Mouse (Mus musculus): Measurements from ENCODE around the gene Muc20. TPM values are rescaled to one million over a fixed set of nuclear protein-coding genes. Genes with fewer than 3 reads are reported as not detected.

Muc20 gene
- polyA plus RNA-seq, 1 experiment from 2014 or later, result not detected

- peaks cover 43% of the 10 kb centered on the region for H3K27me3 ChIP-seq (replicated peaks)
- H3K36me3 ChIP-seq, result no peaks in the 10 kb centered on the region
- 36% methylated on average over 1 of the region's 1 CpGs for WGBS (ENCODE audit: insufficient replicate concordance)
Observed at GRCm38 (mm10) chr16:32795177-32795576, 2.1 kb downstream of the Muc20 start.

GRCm38 (mm10) chr16:32790056-32790455 lies 7.2 kb downstream of the Muc20 start:
- WGBS (ENCODE audit: insufficient replicate concordance), result 67% methylated on average over 5 of the region's 5 CpGs
- H3K4me3 ChIP-seq, result no peak overlapping the region
- peaks cover 28% of the 10 kb centered on the region for H3K27me3 ChIP-seq (replicated peaks)
- H3K9me3 ChIP-seq (replicated peaks), result 0 out of 2 replicates have a peak, but pooled peaks cover 4% of the 10 kb centered on the region
- H3K36me3 ChIP-seq, result no peaks in the 10 kb centered on the region
- no peak for ATAC-seq
- no peak overlapping the region for H3K27ac ChIP-seq
- no peak overlapping the region for H3K4me2 ChIP-seq
- no peak overlapping the region for H3K9ac ChIP-seq
- no peaks in the 10 kb centered on the region for H3K4me1 ChIP-seq

More at GRCm38 (mm10) chr16:32795177-32795576, 2.1 kb downstream of the Muc20 start:
- ATAC-seq, result no peak
- Histone ChIP-seq H3K4me2 (no peak overlapping the region), H3K9ac (no peak overlapping the region), H3K4me1 (no peaks in the 10 kb centered on the region; the same call in 1 of the 2 replicates), H3K9me3 (replicated peaks) (no peaks in the 10 kb centered on the region), H3K27ac (no peak overlapping the region), H3K4me3 (no peak overlapping the region)

- Histone ChIP-seq H3K9ac (no peak overlapping the region), H3K4me1 (no peaks in the 10 kb centered on the region), H3K36me3 (no peaks in the 10 kb centered on the region), H3K4me3 (no peak overlapping the region), H3K27ac (no peak overlapping the region), H3K4me2 (no peak overlapping the region), H3K27me3 (replicated peaks) (peaks cover 6% of the 10 kb centered on the region), H3K9me3 (replicated peaks) (0 out of 2 replicates have a peak, but pooled peaks cover 4% of the 10 kb centered on the region)
- WGBS (ENCODE audit: insufficient replicate concordance), result 76% methylated on average over 13 of the region's 13 CpGs
- ATAC-seq, result no peak
Observed at GRCm38 (mm10) chr16:32784840-32785239, 12.4 kb downstream of the Muc20 start.

- Histone ChIP-seq H3K27ac (no peak overlapping the region), H3K36me3 (no peaks in the 10 kb centered on the region), H3K9ac (no peak overlapping the region), H3K9me3 (replicated peaks) (0 out of 2 replicates have a peak, but pooled peaks cover 3% of the 10 kb centered on the region), H3K4me2 (no peak overlapping the region), H3K4me3 (no peak overlapping the region), H3K27me3 (replicated peaks) (peaks cover 17% of the 10 kb centered on the region), H3K4me1 (no peaks in the 10 kb centered on the region)
- ATAC-seq, result no peak
- WGBS (ENCODE audit: insufficient replicate concordance), result 56% methylated on average over 5 of the region's 5 CpGs
Observed at GRCm38 (mm10) chr16:32783324-32784062, 13.7 kb downstream of the Muc20 start.

- H3K36me3 ChIP-seq, result no peaks in the 10 kb centered on the region
- H3K4me1 ChIP-seq, result no peaks in the 10 kb centered on the region
- ATAC-seq, result no peak
- H3K27ac ChIP-seq, result no peak overlapping the region
- 28% methylated on average over 8 of the region's 8 CpGs for WGBS (ENCODE audit: insufficient replicate concordance)
- H3K9me3 ChIP-seq (replicated peaks), result no peaks in the 10 kb centered on the region
- peaks cover 42% of the 10 kb centered on the region for H3K27me3 ChIP-seq (replicated peaks)
- no peak overlapping the region for H3K4me2 ChIP-seq
- H3K4me3 ChIP-seq, result no peak overlapping the region
- H3K9ac ChIP-seq, result no peak overlapping the region
Observed at GRCm38 (mm10) chr16:32778956-32779355, 18.3 kb downstream of the Muc20 start.

- no peak for ATAC-seq
- H3K4me2 ChIP-seq, result no peak overlapping the region
- 45% methylated on average over 10 of the region's 10 CpGs for WGBS (ENCODE audit: insufficient replicate concordance)
- no peak overlapping the region for H3K9ac ChIP-seq
- H3K36me3 ChIP-seq, result no peaks in the 10 kb centered on the region
- H3K27ac ChIP-seq, result no peak overlapping the region
- peaks cover 42% of the 10 kb centered on the region for H3K27me3 ChIP-seq (replicated peaks)
- no peak overlapping the region for H3K4me3 ChIP-seq
- no peaks in the 10 kb centered on the region for H3K9me3 ChIP-seq (replicated peaks)
- no peaks in the 10 kb centered on the region for H3K4me1 ChIP-seq
Observed at GRCm38 (mm10) chr16:32776676-32777075, 20.6 kb downstream of the Muc20 start.

- 0 out of 2 replicates have a peak, but pooled peaks cover 4% of the 10 kb centered on the region for H3K4me1 ChIP-seq
- no peak for ATAC-seq
- peaks cover 10% of the 10 kb centered on the region for H3K27me3 ChIP-seq (replicated peaks)
- no peaks in the 10 kb centered on the region for H3K36me3 ChIP-seq
- no peak overlapping the region for H3K4me2 ChIP-seq
- no peak overlapping the region for H3K27ac ChIP-seq
- no peak overlapping the region for H3K9ac ChIP-seq
- no peaks in the 10 kb centered on the region for H3K9me3 ChIP-seq (replicated peaks)
- H3K4me3 ChIP-seq, result no peak overlapping the region
- WGBS (ENCODE audit: insufficient replicate concordance), result 76% methylated on average over 7 of the region's 7 CpGs
Observed at GRCm38 (mm10) chr16:32766904-32767303, 30.3 kb downstream of the Muc20 start.

GRCm38 (mm10) chr16:32764961-32765360 lies 32.3 kb downstream of the Muc20 start:
- 51% methylated on average over 6 of the region's 6 CpGs for WGBS (ENCODE audit: insufficient replicate concordance)
- H3K4me2 ChIP-seq, result no peak overlapping the region
- H3K27ac ChIP-seq, result no peak overlapping the region
- no peak for ATAC-seq
- H3K4me3 ChIP-seq, result no peak overlapping the region
- H3K9ac ChIP-seq, result no peak overlapping the region
- H3K9me3 ChIP-seq (replicated peaks), result no peaks in the 10 kb centered on the region
- 0 out of 2 replicates have a peak, but pooled peaks cover 4% of the 10 kb centered on the region for H3K4me1 ChIP-seq
- H3K36me3 ChIP-seq, result no peaks in the 10 kb centered on the region
- peaks cover 10% of the 10 kb centered on the region for H3K27me3 ChIP-seq (replicated peaks)

GRCm38 (mm10) chr16:32764550-32764949 lies 32.7 kb downstream of the Muc20 start:
- WGBS (ENCODE audit: insufficient replicate concordance), result 64% methylated on average over 2 of the region's 2 CpGs
- Histone ChIP-seq H3K4me1 (0 out of 2 replicates have a peak, but pooled peaks cover 4% of the 10 kb centered on the region), H3K27me3 (replicated peaks) (peaks cover 10% of the 10 kb centered on the region), H3K36me3 (no peaks in the 10 kb centered on the region), H3K27ac (no peak overlapping the region), H3K9me3 (replicated peaks) (no peaks in the 10 kb centered on the region), H3K4me2 (no peak overlapping the region), H3K4me3 (no peak overlapping the region), H3K9ac (no peak overlapping the region)
- ATAC-seq, result no peak

- Histone ChIP-seq H3K4me2 (no peak overlapping the region), H3K36me3 (no peaks in the 10 kb centered on the region), H3K4me1 (no peaks in the 10 kb centered on the region), H3K9me3 (replicated peaks) (no peaks in the 10 kb centered on the region), H3K4me3 (no peak overlapping the region), H3K9ac (no peak overlapping the region), H3K27me3 (replicated peaks) (peaks cover 5% of the 10 kb centered on the region; the same call in 1 of the 2 replicates), H3K27ac (no peak overlapping the region)
- ATAC-seq, result no peak
- 47% methylated on average over 5 of the region's 5 CpGs for WGBS (ENCODE audit: insufficient replicate concordance)
Observed at GRCm38 (mm10) chr16:32750242-32751127, 46.8 kb downstream of the Muc20 start.

- Histone ChIP-seq H3K4me3 (no peak overlapping the region), H3K36me3 (no peaks in the 10 kb centered on the region), H3K4me1 (no peaks in the 10 kb centered on the region), H3K27ac (no peak overlapping the region), H3K27me3 (replicated peaks) (peaks cover 12% of the 10 kb centered on the region), H3K9me3 (replicated peaks) (no peaks in the 10 kb centered on the region), H3K4me2 (no peak overlapping the region), H3K9ac (no peak overlapping the region)
- WGBS (ENCODE audit: insufficient replicate concordance), result 67% methylated on average over 6 of the region's 6 CpGs
- no peak for ATAC-seq
Observed at GRCm38 (mm10) chr16:32745852-32746251, 51.4 kb downstream of the Muc20 start.

GRCm38 (mm10) chr16:32742712-32743111 lies 54.5 kb downstream of the Muc20 start:
- WGBS (ENCODE audit: insufficient replicate concordance), result 64% methylated on average over 2 of the region's 2 CpGs
- no peak for ATAC-seq

More at GRCm38 (mm10) chr16:32742712-32743111, 54.5 kb downstream of the Muc20 start:
- H3K4me2 ChIP-seq, result no peak overlapping the region
- no peaks in the 10 kb centered on the region for H3K4me1 ChIP-seq
- H3K27me3 ChIP-seq (replicated peaks), result peaks cover 12% of the 10 kb centered on the region
- H3K27ac ChIP-seq, result no peak overlapping the region
- H3K4me3 ChIP-seq, result no peak overlapping the region
- no peak overlapping the region for H3K9ac ChIP-seq
- H3K36me3 ChIP-seq, result no peaks in the 10 kb centered on the region
- no peaks in the 10 kb centered on the region for H3K9me3 ChIP-seq (replicated peaks)

Measured in liver, embryonic 12.5 days (tissue).